Mouse (Mus musculus) lung, adult 2 months (tissue): ENCODE results near the gene Ppp2ca. TPM values are rescaled to one million over a fixed set of nuclear protein-coding genes. Genes with fewer than 3 reads are reported as not detected.

ENCODE experiments used
- DNase-seq: peaks from one replicate; pipeline ENCODE4 v3.0.0; 2022
- H3K4me1 ChIP-seq: fragments of 200-500 bp; 2 replicates; pipeline ENCODE4 v1.6.1; 2011; ENCODE audit warnings: low read length; ENCODE audit not compliant: control insufficient read depth, insufficient read depth
- H3K4me3 ChIP-seq: fragments of 200-500 bp; replicated peaks from 2 replicates; pipeline ENCODE3; 2011; ENCODE audit warnings: low read depth, mild to moderate bottlenecking, control low read depth, low read length; ENCODE audit errors: extremely low read depth
- CTCF ChIP-seq: fragments of 200-500 bp; IDR thresholded peaks from 2 replicates; pipeline ENCODE4 v1.5.1; 2011; ENCODE audit warnings: mild to moderate bottlenecking, low read length, control low read depth; ENCODE audit not compliant: insufficient read depth
- POLR2A ChIP-seq: fragments of 200-500 bp; IDR thresholded peaks from 2 replicates; pipeline ENCODE4 v1.6.1; 2011; ENCODE audit warnings: low read depth, mild to moderate bottlenecking, control low read depth, low read length, borderline replicate concordance; ENCODE audit errors: extremely low read depth
- WGBS: fragments of 180-500 bp; shearing (Covaris S2); methylation state at CpG from one replicate; pipeline ENCODE4 v1.1.7; 2018; 5-methylcytosine and 5-hydroxymethylcytosine counted together
- polyA plus RNA-seq: library from polyadenylated mRNA; depleted of rRNA; stranded (reverse); fragments of >200 nt; gene quantifications from 2 replicates; pipeline ENCODE4 v1.2.3, GENCODE M21; 2012

Ppp2ca gene
- polyA plus RNA-seq, 1 experiment = 32.4 TPM

DNA sequence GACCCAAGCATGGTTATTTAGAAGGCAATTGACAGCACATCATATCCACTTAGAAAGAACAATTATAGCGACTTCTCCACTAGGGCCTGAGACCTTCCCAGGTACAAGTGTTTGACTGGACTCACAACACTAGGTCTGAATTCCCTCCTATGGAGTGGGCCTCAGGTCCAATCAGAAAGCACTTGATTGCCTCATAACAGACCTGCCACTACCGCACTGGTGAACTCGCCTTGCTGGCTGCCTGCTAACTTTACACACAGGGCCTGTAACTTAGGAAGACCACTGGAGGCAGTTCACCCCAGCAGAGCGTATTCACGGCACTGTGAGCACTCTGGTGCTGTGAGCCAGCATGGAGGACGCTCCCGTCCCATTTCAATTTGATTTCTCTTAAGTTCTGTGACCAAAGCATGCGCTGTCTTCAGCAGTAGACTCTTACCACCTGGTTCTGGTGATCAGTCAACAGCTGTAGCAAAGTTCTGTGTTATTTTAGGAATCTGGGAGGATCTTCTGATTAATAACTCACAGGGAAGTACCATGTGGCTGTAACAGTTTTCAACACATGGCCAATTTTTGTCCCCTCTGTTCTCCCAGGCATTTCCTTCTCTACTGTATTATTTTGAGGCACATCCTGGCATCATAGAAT lies 24.8 kb upstream of the Ppp2ca start:
- 76% methylated on average over 8 of the region's 8 CpGs for WGBS
- no peak overlapping the region for H3K4me3 ChIP-seq
- DNase-seq = no peak
- peaks cover 8% of the 10 kb centered on the region for H3K4me1 ChIP-seq
- TF ChIP-seq CTCF = no peak
- TF ChIP-seq POLR2A = no peak

- no peak for TF ChIP-seq POLR2A
- no peak for TF ChIP-seq CTCF
- 52% methylated on average over 14 of the region's 14 CpGs for WGBS
- Histone ChIP-seq H3K4me3 (no peak overlapping the region), H3K4me1 (peaks cover 8% of the 10 kb centered on the region)
- DNase-seq = no peak
Measured at GRCm38 (mm10) chr11:52074626-52075470, 23.6 kb upstream of the Ppp2ca start.

DNA sequence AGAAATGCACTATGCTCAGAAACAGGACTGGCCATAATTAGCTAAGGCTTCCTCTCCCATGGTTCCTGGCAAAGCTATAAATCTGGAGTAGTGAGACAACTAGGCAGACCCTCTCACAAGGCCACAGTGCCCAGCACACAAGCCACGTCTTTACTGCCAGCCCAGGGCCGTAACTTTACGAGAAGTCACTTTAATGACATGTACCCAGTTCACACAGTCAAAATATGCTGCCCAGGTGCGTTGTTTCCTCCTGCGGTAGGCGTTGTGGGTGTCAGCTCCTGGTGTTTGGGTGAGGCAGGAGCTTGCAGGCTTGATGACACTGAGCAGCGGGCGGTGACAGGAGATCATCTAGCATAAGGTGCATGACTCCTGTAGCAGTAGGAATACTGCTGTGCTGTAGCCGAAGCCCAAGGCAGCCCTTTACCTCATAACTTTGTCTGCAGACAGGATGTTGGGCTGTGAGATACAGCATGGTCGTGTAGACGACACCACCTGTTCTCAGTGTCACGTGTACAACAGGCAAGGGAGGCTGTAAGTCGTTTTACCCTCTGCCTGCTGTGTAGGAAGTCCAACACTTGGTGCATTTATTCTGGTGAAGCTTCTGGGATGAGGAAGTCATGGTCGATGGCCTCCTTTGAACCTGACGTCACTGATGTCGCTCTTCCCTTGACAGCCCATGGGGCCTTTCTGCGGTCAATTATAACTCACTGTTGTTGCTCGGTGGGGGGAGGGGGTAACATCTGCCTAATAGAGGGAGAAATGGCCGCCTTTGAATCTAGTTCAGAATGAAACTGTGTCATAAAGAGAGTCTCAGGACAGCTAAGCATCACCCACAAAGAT lies 22.5 kb upstream of the Ppp2ca start:
- H3K4me3 ChIP-seq = no peak overlapping the region
- peaks cover 8% of the 10 kb centered on the region for H3K4me1 ChIP-seq
- TF ChIP-seq POLR2A (no peak), CTCF (no peak)
- no peak for DNase-seq
- WGBS = 58% methylated on average over 19 of the region's 19 CpGs

GRCm38 (mm10) chr11:52076742-52077352 lies 21.6 kb upstream of the Ppp2ca start:
- no peak overlapping the region for H3K4me3 ChIP-seq
- TF ChIP-seq POLR2A (no peak), CTCF (no peak)
- DNase-seq = no peak
- WGBS = 75% methylated on average over 6 of the region's 6 CpGs
- peaks cover 8% of the 10 kb centered on the region for H3K4me1 ChIP-seq

GRCm38 (mm10) chr11:52077939-52078338 lies 20.5 kb upstream of the Ppp2ca start:
- no peak for DNase-seq
- 32% methylated on average over 4 of the region's 4 CpGs for WGBS
- Histone ChIP-seq H3K4me3 (no peak overlapping the region), H3K4me1 (peaks cover 8% of the 10 kb centered on the region)
- TF ChIP-seq CTCF = no peak
- TF ChIP-seq POLR2A = no peak

- 48% methylated on average over 5 of the region's 5 CpGs for WGBS
- Histone ChIP-seq H3K4me1 (peaks cover 8% of the 10 kb centered on the region), H3K4me3 (no peak overlapping the region)
- no peak for DNase-seq
- no peak for TF ChIP-seq POLR2A
- no peak for TF ChIP-seq CTCF
Measured at GRCm38 (mm10) chr11:52079978-52080377, 18.5 kb upstream of the Ppp2ca start.

DNA sequence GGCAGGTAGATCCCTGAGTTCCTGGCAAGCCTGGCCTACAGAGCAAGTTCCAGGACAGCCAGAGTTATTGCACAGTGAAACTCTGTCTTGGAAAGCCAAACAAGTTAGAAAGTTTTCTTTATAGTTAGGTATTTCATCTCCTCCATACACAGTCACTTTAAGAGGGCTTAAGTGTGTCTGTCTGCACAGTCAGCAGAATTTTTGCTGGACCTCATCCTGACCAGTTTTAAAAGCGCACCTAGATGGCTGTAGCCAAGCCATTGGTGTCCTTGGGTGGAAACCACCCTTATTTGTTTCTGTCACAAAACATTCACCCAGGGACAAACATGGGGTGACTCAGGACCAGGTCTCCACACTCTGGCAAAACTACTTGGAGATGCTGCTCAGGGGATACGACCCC lies 17.8 kb upstream of the Ppp2ca start:
- peaks cover 8% of the 10 kb centered on the region for H3K4me1 ChIP-seq
- no peak for TF ChIP-seq POLR2A
- TF ChIP-seq CTCF = no peak
- DNase-seq = no peak
- 93% methylated on average over 2 of the region's 2 CpGs for WGBS
- H3K4me3 ChIP-seq = no peak overlapping the region

DNA sequence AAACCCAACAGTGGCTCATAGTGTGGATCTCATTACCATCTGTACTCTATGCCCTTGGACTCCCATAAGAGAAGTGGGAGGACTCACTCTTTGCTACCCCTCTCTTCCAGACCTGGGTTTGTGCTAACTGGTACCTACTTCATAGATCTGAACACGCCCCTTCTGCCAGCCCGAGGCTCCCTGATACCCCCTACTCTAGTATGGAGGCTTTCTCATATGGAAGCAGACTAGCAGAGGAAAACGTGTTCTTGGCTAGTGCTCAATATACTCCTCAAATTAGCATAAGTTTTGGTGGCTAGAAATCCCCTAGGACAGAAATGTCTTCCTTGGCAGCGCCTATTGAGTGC lies 12.7 kb upstream of the Ppp2ca start:
- WGBS = 57% methylated on average over 4 of the region's 4 CpGs

More for the DNA sequence above, 12.7 kb upstream of the Ppp2ca start:
- no peak for DNase-seq
- no peak for TF ChIP-seq POLR2A
- no peak for TF ChIP-seq CTCF
- no peak overlapping the region for H3K4me3 ChIP-seq
- H3K4me1 ChIP-seq = no peaks in the 10 kb centered on the region
